Mouse (Mus musculus): ENCODE data around the gene H2-DMb2.

The H2-DMb2 gene

GRCm38 (mm10) chr17:34179913-34180859, 37.1 kb downstream of the H2-DMb2 start:
- no peak for DNase-seq (ENCODE audit: low spot score)

- no peak for DNase-seq (ENCODE audit: low spot score)
These were observed 40.6 kb downstream of the H2-DMb2 start for GRCm38 (mm10) chr17:34183564-34184219.

- DNase-seq (ENCODE audit: low spot score) = no peak
These were observed 42.4 kb downstream of the H2-DMb2 start for GRCm38 (mm10) chr17:34185526-34185925.

- DNase-seq (ENCODE audit: low spot score) = no peak
These were observed 43.8 kb downstream of the H2-DMb2 start for GRCm38 (mm10) chr17:34186885-34187260.

- peak; percentile 99 for DNase-seq (ENCODE audit: low spot score)
These were observed 44.3 kb downstream of the H2-DMb2 start, which contains the start of the genes Tap1 and Psmb9 for GRCm38 (mm10) chr17:34187261-34187916. Gene Tap1, plus strand, starts transcription at chr17:34187553. Gene Psmb9, minus strand, starts transcription at chr17:34187764.

GRCm38 (mm10) chr17:34188010-34188409, 44.9 kb downstream of the H2-DMb2 start:
- DNase-seq (ENCODE audit: low spot score) = no peak

GRCm38 (mm10) chr17:34188986-34189385, 45.9 kb downstream of the H2-DMb2 start:
- DNase-seq (ENCODE audit: low spot score) = no peak

- DNase-seq (ENCODE audit: low spot score) = no peak
These were observed 49.7 kb downstream of the H2-DMb2 start for GRCm38 (mm10) chr17:34192852-34193251.

- DNase-seq (ENCODE audit: low spot score) = no peak
These were observed 50.4 kb downstream of the H2-DMb2 start for GRCm38 (mm10) chr17:34193468-34193867.

- DNase-seq (ENCODE audit: low spot score) = no peak
These were observed 51.6 kb downstream of the H2-DMb2 start for GRCm38 (mm10) chr17:34194723-34195122.

GRCm38 (mm10) chr17:34196491-34196890, 53.4 kb downstream of the H2-DMb2 start:
- DNase-seq (ENCODE audit: low spot score) = no peak

GRCm38 (mm10) chr17:34196941-34197894, 54.1 kb downstream of the H2-DMb2 start, which contains the start of gene Psmb8:
Gene Psmb8, plus strand, starts transcription at chr17:34197721.
- DNase-seq (ENCODE audit: low spot score) = peak; percentile 92

GRCm38 (mm10) chr17:34197904-34198520, 54.9 kb downstream of the H2-DMb2 start:
- peak; percentile 60 for DNase-seq (ENCODE audit: low spot score)

- DNase-seq (ENCODE audit: low spot score) = no peak
These were observed 55.4 kb downstream of the H2-DMb2 start for GRCm38 (mm10) chr17:34198521-34198912.

GRCm38 (mm10) chr17:34199050-34199619, 56.0 kb downstream of the H2-DMb2 start:
- DNase-seq (ENCODE audit: low spot score) = no peak

- no peak for DNase-seq (ENCODE audit: low spot score)
These were observed 56.9 kb downstream of the H2-DMb2 start for GRCm38 (mm10) chr17:34200047-34200446.

GRCm38 (mm10) chr17:34200772-34201505, 57.8 kb downstream of the H2-DMb2 start:
- no peak for DNase-seq (ENCODE audit: low spot score)
